Mouse (Mus musculus): Measurements from ENCODE around the gene Fancf. TPM values are rescaled to one million over a fixed set of nuclear protein-coding genes. Genes with fewer than 3 reads are reported as not detected.

Fancf gene
- total RNA-seq (2021): 1 to 10 TPM; 2.8 to 3.8 TPM

DNA sequence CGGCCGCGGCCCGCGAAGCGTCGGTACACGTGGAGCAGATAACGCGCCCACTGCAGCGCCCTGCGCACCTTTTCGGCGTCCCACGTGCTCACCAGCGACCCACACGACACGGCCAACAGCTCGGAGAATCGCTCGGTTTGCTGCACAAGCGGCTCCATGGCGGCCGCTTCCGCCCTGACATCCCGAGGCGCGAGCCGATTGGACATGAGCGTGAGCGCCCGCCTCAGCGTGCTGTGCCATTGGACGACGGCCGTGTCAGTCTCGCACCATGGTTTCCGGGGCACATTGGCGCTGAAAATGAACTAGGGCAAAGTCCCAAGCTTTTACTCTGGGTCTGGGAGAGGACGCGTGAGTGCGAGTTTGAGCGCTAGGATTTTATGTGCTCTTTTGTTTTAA, at the start of gene Fancf:
Gene Fancf (minus strand): TSS at position 171 of the 396 bp plus-strand sequence.
- intact Hi-C loops (cut with DNase I): loop anchor here (2.0 kb wide), 2 partner anchors 17 to 51 kb away; no protein-coding TSS in a partner anchor
- peak; percentile 99 for DNase-seq

DNA sequence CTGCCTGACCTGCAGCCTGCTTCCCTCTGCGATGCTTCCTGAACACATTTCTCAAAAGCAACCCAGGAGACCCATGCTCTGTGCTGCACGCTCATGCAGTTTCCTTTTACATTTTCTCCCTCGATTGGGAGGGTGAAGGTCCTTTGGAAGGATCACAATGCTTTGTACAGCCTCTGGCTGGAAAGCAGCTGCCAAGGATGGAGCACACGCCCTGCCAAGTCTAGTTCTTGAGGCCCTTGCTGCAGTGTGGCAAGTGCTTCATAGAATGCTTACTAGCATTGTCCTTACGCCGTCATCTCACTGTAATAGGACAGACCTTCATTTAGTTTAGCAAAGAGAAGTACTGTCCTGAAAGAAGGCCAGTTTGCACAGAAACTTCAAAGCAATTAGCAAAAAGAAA, 37.0 kb upstream of the Fancf start:
- intact Hi-C loops (cut with DNase I): no loop called here
- DNase-seq: no peak

DNA sequence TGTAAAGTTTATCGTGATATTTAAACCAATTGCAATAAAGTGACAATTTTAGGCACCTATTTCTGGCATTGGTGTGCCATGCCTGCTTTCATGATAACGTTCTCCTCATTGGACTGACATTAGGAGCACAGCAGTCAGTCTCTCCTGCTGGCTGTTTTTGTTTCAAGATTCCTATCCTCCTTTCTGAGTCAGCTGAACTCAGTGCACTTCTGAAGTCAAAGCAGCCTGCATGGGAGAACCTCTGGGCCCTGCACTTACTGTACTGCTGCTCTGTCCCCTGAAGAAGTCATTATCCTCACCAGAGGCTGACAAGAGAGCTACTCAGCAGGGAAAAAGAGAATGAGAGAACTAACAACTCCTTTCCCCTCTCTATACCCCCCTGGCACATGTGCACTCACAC, 32.9 kb upstream of the Fancf start:
- DNase-seq: no peak
- intact Hi-C loops (cut with DNase I): no loop called here

DNA sequence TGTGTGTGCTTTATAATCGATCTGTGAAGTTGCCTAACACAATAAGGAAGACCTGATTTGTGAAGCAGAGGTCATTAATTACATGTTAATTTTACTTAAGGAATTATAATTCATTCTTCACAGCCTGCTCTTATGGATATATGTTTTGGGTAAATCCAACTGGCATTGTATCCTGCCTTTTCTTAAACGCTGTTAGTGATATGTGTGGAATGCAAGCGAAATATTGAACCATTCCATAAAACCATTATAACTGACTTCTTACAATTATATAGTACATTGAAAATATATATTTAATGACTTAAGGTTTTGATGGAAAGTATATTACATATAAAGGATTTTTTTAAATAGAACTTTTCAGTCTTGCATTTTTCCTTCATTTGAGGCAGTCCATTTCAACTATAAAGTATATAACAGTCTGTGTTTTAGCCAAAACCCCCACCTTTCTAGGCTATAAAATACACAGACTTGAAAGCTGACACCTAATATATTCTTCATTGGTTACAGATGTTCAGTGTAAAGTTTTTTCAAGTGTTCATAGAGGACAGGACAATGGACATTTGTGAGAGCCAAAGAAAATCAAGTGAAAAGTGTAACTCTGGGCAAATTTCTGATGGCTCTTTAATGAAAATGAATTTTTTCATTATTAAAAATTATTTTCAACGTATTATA, 32.2 kb upstream of the Fancf start:
- DNase-seq: no peak
- intact Hi-C loops (cut with DNase I): no loop called here

DNA sequence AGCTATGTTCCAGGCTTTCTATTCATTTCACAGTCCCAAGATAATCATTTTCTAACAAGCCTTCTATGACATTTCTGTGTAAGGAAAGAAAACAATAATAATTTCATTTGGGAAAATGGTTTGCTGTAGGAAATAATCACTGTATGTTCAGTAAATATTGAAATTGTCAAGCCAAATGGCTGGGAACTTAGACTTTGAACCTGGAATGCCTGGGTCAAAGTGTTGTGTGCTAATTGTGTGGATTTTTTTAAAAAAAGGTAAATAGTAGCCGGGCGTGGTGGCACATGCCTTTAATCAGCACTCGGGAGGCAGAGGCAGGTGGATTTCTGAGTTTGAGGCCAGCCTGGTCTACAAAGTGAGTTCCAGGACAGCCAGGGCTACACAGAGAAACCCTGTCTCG, 30.9 kb upstream of the Fancf start:
- DNase-seq: no peak
- intact Hi-C loops (cut with DNase I): no loop called here

DNA sequence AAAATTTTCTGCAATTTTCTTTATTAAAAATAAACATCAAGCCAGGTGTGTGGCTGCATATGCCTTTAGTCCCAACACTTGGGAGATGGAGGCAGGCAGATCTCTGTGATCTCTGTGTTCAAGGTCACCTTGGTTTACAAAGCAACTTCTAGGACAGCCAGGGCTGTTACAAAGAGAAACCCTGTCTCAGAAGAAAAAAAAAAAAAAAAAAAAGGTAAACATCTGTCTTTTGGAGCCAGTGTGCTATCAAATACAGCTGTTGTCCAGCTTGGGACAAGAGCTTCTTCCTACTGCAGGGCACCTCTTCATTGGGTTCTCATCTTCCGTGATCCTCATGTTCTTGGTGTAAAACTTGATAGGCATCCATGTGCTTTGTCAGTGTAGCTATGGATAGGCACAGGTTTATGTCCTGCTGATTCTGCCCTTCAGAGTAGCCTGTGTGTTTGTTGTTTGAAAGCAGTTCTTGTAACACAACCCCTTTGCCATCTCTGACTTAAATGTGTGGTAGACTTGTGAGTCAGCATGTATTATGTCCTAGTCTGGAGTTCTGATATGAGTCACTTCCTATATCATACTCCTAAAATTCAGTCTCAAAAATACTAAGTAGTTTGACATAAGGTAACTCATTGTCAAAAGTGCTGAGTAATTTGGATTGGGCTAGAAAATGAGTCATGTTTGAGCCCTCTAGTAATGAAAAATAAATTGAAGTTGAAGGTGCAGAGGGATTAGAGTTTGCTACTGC, 30.3 kb upstream of the Fancf start:
- intact Hi-C loops (cut with DNase I): no loop called here
- DNase-seq: no peak

DNA sequence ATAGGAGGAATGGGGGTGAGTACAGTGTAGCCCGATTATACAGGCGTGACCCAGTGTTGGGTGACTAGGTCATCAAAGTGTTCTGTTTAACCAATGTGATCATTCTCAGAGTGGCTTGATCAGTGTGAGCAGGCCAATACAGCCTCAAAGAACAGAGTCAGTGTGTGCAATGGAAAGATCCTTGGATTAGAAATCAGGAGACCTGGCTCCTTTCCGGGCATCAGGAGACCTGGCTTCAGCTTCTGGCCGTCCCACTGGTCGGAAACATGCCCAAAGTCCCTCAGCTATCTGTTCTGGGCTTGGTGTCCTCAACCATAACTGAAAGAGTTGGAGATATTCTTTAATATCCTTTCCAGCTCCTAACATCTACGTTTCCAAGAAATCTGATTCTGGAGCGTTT, 27.5 kb upstream of the Fancf start:
- DNase-seq: no peak

DNA sequence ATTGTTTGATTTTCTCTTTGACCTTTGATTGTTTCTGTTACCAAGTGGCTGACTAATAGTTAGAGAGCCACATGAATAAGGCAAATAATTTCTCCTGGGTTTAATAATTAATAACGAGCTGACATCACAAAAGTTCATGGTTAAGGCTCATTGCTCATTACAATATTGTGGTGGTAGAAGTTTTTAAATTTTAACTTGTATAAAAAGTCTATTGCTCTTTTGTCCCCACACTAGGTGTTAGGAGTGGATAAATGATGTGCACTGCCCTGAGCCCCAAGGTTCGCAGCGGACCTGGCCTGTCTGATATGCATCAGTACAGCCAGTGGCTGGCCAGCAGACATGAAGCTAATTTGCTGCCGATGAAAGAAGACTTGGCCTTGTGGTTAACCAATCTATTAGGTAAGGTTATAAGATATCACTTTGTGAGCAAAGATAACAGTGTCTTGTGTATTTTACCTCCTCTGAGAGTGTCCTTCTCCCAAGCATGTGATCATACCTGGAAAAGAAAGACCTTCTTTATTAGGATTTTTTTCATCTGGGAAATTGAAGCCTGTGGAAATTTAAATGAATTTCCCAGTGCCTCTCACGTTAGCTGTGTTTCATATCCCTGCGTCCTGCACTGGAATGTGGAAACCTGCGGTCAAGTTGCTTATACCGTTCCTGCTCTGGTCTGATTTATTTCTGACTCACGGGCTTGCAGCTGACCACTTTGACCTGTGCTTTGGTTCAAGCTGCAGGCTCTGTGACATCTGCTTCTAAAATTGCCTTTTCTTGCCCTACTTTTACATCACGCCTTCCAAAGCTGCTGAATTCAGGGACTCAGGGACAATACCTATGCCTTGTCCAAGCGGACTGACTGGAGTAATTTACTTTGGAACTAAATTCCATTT, 25.9 kb upstream of the Fancf start:
- DNase-seq: no peak
- intact Hi-C loops (cut with DNase I): no loop called here

More for the DNA sequence above, 27.5 kb upstream of the Fancf start:
- intact Hi-C loops (cut with DNase I): no loop called here

DNA sequence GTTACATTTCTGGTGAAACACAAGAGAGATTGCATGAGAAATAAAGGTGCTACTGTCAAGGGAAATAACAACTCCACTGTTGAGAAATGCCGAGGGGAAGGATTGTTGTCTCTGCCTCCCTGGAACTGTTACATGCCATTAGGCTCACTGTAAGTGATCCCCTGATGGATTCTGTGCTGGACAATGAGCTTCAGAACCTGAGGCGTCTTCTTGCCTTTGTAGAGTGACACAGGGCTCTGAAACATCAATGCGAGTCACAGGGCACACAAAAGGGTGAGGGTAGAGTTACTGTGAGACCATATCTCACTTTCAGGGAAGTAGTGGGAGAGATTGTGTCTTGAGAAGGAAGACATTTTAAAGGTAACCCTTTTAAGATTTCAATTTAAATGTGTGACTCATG, 23.3 kb upstream of the Fancf start:
- intact Hi-C loops (cut with DNase I): no loop called here
- DNase-seq: no peak

DNA sequence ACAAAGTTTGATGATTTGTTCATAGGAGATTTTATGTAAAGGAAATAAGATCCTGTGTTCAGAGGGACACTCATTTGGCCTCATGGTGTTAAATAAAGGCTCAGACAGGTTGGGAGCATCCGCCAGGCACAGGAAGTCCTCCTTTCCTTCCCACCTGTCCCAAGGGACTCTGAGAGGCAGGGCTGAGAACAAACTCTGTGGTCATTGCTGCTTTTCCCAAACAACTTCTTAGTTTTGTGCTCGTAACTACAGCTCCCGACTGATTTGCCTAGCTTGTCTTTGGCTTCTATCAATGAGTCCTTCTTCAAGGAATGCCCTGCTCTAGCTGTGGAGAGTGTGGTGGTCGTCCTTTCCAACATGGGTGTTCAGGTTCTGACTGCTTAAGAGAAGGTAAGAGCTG, 18.1 kb upstream of the Fancf start:
- intact Hi-C loops (cut with DNase I): no loop called here
- DNase-seq: peak; percentile 28 to 29

DNA sequence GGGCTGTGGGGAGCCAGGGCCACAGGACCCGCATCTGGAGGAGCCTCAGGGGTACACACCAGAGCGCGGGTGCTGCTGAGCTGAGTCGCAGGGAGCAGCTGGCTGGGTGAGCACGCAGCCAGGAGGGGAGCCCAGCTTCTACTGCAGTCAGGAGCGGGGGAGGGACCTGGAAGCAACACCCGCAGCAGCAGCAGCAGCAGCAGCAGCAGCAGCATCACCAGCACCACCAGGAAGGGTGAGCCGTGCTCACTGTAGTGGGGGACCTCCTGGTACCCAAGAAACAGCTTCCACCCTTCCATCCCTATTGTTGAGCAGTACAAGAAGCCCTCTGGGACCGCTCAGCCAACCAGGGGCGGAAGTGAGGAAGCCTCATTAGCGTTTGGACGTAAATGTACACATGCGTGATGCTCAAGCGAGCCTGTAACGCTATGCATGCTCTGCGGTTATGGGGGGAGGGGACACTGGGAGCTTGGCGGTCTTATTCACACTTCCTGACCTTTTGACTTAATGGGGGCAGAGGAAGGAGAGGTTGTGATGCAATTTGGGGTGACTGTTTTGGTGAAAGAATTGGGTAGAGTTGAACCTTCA, 17.2 kb upstream of the Fancf start:
- intact Hi-C loops (cut with DNase I): loop anchor here (2.0 to 5.0 kb wide), 2 partner anchors 16 to 93 kb away; partner anchors contain the start of genes Fancf and Gas2
- DNase-seq: peak; percentile 54 to 56

DNA sequence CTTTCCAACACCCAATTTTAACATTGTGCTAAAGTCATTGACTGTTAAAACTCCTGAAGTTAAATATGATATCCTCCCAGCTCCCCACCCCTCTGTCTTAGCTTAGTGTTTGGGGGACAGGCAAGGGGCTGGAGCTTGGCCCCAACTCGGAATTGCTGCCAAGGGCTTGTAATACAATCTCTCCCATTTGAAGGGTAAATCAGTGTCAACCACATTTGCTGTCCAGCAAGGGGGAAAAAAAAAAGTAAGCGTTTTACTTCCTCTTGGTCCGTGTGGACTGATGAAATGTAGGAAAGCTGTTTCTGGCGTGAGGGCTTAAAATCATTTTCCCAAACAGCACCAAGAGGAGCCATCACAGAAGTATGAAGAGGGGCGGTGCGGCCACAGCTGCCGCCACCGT, 16.7 kb upstream of the Fancf start:
- intact Hi-C loops (cut with DNase I): loop anchor here (2.0 to 5.0 kb wide), 2 partner anchors 16 to 94 kb away; partner anchors contain the start of genes Fancf and Gas2
- no peak for DNase-seq

DNA sequence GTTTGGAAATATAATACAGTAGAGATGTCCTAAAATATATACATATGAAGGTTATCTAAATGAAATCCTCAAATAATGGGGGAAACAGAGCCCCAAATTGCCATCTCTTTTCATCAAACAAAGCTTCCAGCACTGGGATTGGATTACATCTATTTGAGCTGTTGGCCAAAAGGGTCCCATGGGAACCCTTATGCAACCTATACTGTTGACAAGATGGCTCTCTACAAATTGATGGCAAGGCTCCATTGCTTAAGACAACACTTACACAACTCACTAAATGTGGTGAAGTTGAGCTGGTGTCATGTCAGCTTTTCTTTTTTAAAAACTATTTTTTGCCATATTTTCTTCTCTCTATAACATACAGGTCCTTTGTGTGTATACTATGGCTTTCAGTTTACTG, 14.2 kb upstream of the Fancf start:
- intact Hi-C loops (cut with DNase I): loop anchor here (5.0 kb wide), 1 partner anchor 96 kb away; no protein-coding TSS in a partner anchor
- no peak for DNase-seq

DNA sequence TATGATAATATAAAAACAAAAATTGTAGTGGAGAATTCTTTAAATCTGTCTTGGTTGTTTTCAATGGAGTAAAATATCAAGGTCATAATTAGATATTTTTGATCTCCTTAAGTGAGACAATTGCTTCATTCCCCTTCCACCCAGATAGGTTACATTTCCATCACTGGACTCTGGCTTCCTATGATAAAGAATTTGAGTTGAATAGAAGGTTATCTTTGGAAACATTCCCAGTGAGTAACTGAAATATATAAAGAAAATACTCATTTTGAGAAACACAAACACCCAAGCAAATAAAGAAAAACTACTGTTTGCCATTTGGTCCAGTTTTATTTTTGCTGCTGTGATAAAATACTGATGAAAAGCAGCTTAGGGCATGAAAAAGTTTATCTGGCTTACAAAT, 10.5 kb upstream of the Fancf start:
- DNase-seq: no peak
- intact Hi-C loops (cut with DNase I): no loop called here

DNA sequence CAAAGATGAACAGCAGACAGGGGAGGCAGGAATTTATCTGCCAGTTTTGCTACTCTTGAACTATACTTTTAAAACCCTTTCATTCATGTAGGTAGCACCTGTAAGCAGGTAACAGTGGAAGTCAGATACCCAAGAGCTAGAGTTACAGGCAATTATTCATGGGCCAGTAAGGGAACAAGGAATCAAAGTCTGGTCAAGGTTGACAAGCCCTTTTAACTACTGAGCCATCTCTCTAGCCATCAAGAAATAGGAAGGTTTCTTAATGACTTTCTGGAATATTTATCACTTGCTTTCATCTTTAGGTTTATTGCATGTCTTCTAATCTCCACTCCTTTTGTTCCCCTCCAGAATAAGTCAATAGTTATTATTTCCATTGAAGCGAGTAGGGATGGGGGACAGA, 10.0 kb upstream of the Fancf start:
- DNase-seq: no peak
- intact Hi-C loops (cut with DNase I): no loop called here

DNA sequence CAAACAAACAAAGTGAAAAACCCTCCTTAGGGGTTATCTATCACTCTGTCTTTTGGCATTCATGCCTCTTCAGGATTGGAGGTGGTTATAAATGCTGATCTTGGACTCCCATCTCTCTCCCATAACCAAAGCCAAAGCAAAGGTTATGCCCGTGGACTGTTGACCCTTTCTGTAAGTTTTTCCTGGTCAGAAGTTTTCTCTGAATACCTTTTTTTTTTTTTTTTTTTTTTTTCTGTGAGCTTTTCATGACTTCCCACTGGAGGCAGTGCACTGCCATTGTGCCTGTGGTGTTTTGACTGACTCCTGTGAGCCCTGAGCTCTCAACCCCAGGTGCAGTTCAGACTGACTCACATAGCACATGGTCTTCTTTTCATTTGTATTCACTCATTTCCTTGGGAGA, 5.9 kb upstream of the Fancf start:
- intact Hi-C loops (cut with DNase I): no loop called here
- DNase-seq: no peak

DNA sequence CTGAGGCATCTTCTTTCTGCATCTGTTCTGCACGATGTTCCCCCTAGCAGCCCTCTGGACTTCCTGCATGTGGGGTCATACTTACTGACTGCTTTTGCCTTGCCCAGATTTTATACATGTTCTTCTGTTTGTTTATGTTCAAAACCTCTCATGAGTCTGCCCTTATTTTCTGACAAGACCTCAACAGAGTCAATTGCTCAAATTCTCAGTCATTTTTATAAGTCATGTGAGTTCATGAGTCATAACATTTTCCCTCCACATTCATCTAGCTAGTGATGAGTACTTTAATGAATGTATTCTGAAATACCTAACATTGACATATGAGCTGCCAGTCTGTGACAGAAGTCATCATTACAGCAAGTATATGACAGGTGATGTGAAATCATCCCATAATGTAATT, 3.3 kb upstream of the Fancf start:
- intact Hi-C loops (cut with DNase I): no loop called here
- DNase-seq: no peak

DNA sequence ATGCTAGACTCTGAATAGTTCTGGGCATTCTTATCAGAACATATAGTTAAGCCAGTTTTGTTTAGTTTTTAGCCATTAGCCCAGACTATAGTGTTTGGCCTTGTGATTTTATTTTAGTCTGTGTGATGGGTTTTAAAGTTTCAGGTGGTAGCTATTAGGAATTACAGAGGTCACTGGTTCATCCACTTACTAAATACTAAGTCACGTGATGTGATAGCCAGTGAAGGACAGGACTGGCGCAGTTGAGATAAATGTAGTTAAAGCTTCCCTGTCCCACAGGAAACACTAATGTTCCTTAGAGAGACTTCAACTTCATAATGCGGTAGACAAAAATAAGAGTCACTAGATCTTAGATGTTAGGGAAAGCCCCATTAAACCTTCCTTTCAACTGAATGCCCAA, 775 bp upstream of the Fancf start:
- no peak for DNase-seq
- intact Hi-C loops (cut with DNase I): loop anchor here (2.0 kb wide), 2 partner anchors 16 to 50 kb away; no protein-coding TSS in a partner anchor

DNA sequence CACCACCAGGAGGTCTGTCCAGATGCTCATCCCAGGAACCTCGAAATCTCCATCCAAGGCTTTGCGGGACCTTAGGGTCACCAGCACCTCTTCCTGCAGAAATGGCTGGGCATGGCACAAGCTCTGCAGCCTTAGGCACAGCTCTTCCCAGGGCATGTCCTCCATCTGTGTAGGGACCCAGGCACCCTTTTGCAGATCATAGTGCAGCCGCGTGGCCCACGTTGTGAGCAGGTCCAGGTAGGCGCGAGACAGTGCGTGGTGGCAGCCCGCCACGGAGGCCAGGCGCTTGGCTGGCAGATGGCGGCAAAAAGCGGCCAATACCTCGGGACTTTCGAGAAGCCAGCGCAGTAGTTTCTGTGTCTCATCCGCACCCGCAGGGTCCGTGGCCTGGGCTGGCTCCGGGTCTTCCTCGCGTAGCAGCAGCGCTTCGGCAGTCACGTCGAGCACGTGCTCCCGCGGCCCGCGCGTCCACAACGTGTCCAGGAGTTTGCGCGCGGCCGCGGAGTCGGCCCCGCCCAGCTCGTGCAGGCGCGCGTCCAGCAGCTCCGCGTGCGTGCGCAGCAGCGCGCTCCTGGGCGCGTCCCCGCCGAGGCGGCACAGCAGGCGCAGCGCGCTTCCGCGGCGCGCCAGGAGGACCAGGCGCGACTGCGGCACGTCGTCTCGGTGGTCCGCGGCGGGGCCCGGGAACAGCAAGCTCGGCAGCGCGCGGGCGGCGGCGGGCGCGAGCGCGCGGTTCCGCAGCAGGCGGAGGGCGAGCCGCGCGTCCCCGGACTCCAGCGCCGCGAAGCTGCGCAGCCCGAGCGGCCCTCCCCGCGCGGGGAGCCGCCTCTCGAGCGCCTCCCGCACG, 594 bp downstream of the Fancf start, which contains the start of gene Gas2:
Gene Gas2 (plus strand): TSS at position 766 of the 847 bp plus-strand sequence.
- intact Hi-C loops (cut with DNase I): loop anchor here (2.0 kb wide), 2 partner anchors 17 to 51 kb away; no protein-coding TSS in a partner anchor
- peak; percentile 92 to 93 for DNase-seq
